Mouse (Mus musculus): ENCODE measurements around the gene Gm9887.
"Not testable (repeated sequence)": the region's sequence is repeated elsewhere in the genome, so short reads cannot be mapped to it uniquely, and the experiment has no call there.

Gm9887 gene

DNA sequence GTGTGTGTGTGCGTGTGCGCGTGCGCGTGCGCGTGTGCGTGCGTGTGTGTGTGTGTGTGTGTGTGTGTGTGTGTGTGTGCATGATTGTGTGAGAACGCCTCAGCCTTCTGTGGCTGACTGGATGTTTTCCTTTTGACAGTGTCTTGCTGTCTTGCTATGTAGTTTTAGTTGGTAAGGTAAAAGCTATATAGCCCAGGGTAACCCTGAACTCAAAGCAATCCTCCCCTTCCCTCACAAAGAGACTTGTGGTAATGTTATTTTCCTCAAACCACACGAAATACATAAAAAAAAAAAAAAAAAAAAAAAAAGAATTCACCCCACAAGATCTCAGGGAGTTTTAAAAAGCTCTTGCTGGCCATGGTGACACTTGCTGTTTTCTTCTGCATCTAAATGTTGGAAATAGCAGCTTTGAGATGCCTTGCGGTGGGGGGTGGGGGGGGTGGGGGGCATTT is 14.0 kb upstream of the Gm9887 start:
- DNase-seq (ENCODE audit: low spot score in 2 of 2): not testable (repeated sequence)

DNA sequence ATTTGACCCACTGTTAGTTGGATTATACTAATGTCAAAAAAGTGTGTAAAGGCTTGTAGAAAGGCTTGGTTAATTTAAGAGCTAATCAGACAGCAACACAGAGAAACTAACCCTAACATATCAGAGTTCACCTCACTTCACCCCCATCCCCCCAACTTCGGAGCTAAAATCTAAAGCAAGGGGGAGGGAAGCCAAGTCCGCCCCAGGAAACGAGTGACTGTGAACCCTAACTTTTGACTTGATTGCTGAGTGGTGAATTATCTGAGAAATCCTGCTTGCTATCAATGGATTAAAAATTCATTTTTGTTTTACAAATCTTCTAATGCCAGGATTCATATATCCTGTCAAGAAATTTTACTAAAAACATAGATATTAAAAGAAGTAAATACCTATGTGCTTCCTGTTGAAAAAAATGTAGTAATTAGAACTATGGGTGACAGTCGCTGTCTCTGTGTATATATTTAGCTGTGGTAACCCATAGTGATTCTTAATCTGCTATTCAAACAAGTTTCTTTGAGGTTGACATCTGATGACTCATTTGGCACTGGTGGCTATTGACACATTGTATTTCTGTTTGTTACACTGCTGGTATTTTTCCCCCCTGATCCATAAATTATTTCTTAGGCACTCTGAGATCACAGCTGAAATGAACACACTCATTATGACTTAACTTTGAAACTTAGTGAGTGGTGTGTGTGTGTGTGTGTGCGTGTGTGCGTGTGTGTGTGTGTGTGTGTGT is 13.5 kb upstream of the Gm9887 start:
- DNase-seq (ENCODE audit: low spot score in 2 of 2): no peak

DNA sequence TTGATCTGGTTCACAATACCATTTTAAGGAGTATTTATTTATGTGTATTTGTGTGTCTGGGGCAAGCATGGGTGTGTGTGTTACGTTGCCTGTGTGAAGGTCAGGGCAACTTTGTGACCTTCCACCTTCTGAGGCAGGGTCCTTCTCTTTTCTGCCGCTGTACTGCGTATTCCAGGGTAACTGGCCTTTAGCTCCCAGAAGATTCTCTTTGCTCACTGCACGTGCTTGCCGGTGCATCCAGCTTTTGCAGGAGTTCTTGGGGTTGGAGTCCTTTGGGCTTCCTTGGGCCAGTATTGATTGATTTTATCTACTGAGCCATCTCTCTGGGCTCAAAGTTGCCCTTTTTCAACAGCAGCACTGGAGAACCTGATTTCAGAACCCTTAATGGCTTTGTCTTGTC is 12.3 kb upstream of the Gm9887 start:
- DNase-seq (ENCODE audit: low spot score in 2 of 2): no peak

DNA sequence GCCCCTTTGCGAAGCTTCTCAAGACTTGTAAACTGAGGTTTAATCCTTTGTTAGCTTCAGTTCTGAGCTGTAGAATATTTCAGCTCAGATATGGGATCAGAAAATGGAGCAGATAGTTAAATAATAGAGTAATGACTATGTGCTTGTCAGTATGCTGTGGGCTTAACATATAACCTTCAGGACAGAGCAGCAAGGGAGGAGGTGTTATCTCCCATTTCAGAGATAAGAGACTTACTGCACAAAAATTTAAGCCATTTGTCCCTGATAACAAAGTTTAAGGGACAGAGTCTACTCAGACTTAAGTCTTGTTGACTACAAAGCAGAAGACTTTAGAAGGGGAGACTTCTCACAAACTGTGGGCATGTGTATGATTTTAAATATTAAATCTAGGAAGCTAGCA is 10.6 kb upstream of the Gm9887 start:
- DNase-seq (ENCODE audit: low spot score in 2 of 2): no peak

DNA sequence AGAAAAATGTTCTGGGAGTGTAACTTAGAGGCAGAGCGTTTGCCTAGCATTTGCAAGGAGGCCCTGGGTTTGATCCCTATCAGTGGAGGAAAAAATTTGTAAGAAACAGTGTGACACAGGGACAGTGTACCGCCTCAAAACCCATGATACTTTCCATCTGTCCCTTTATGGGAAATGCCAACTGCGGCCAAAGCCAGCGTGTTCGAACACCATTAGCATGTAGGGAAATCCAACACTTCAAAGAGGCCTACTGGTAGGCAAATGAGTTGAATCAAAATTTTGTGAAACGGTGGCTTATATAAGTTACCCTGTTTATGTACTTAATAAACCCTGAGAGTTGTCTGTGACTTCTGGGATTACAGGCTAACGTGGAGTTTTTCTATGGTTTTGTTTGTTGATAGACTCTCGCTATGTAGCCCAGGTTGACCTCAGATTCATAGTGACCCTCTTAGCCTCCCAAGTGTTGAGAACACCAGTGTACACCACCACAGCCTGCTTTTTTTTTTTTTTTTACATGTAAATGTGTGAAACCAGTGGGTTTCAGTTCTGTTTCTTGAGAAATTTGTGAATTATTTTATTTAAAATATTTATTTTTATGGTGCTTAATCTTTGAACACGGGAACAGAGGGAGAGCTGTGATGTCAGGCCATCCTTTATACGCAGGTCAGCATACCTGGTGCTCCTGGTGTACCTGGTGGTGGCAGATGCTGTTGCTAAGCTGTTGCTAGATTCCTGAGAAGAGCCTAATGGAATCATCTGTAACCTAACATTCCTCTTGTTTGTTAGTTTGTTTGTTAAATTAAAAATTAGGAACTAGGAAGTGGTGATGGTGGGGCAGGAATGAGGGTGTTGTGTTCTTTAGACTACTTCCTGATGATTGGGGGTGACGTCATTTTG is 6.5 kb upstream of the Gm9887 start:
- no peak for DNase-seq (ENCODE audit: low spot score in 2 of 2)

DNA sequence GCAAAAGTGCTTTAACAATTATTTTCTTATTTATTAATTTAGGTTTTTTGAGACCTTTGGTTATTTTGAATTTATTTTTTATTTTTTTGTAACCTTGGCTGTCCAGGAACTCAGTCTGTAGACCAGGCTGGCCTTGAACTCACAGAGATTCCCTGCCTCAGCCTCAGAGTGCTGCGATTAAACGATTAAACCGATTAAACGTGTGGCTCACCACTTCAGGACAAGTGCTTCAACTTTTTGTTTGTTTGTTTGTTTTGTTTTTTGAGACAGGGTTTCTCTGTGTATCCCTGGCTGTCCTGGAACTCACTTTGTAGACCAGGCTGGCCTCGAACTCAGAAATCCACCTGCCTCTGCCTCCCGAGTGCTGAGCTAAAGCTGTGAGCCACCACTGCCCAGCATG is 5.4 kb upstream of the Gm9887 start:
- DNase-seq (ENCODE audit: low spot score in 2 of 2): not testable (repeated sequence)

DNA sequence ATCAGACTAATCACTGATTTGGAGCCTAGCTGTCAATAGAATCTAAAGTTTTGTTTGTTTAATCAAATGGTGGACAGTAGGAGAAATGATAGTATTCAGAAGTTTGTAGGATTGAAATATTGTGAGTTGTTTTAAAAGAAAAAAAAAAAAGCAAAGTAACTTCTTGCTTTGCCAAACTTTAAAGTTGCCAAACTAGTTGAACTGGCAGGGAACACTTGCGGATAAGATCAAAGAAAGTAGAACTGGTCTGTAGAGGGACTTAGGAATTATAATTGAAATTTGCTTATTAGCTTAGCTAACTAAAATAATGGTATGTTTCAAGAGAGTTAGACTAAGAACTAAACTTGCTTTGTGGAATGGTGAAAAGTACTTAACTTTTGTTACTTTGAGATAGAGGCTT is 4.9 kb upstream of the Gm9887 start:
- no peak for DNase-seq (ENCODE audit: low spot score in 2 of 2)

DNA sequence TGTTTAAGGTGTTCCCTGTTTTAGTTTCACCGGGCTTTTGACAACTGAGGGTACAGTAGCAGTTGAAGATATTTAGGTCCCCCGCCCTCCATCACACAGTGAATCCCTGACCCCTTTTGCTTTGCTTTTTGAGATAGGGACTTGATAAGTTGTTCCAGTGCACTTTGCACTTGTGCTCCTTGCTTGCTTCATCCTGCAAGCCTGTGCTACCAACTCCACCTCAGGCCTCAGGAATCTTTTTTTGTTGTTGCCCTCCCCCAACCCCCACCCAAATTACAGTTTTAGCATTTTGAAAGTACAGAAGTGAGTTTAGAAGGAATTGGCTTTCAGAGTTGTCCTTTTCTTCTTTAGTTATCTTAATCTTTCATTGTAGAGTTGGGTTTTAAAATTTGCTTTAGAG is 3.9 kb upstream of the Gm9887 start:
- no peak for DNase-seq (ENCODE audit: low spot score in 2 of 2)

DNA sequence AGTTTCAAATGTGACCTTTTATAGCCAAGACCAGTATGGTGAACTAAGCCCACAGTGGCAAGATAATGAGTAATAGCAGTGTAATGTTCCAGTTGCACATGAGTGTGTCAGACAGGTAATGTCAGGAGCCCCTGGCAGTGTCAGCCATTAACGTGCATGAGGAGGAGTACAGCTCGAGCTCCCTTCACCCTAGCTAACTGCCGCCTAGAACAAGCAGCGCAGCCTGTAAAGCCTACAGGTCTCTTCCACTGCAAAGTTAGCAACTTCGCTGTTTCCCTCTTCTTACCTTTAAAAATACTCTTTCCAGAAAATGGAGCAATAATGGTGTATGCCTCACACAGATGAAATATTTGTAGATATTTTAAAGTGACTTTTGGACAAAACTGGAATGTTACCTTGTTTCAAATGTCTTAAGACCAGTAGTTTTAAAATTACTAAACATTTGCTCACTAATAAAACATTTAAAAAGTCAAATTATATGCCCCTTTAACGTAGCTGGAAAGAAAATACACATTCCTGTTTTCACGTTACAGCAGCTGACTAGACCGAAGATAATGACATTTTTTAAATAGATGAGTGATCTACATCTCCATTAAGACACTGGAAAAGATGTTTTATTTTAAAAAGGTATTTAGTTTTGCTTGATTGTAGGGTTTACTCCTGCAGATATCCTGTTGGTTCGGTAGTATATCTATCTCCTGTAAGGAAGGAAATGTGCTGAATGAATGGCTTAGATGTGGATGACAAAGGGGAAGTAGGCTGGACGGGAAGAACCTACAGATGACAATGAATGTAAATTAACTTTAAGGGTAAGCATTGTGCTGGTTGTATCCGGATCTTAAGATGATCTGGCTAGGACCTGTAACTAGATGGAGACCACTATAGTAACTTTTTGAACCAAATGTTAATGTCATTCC is 1.9 kb upstream of the Gm9887 start:
- no peak for DNase-seq (ENCODE audit: low spot score in 2 of 2)

DNA sequence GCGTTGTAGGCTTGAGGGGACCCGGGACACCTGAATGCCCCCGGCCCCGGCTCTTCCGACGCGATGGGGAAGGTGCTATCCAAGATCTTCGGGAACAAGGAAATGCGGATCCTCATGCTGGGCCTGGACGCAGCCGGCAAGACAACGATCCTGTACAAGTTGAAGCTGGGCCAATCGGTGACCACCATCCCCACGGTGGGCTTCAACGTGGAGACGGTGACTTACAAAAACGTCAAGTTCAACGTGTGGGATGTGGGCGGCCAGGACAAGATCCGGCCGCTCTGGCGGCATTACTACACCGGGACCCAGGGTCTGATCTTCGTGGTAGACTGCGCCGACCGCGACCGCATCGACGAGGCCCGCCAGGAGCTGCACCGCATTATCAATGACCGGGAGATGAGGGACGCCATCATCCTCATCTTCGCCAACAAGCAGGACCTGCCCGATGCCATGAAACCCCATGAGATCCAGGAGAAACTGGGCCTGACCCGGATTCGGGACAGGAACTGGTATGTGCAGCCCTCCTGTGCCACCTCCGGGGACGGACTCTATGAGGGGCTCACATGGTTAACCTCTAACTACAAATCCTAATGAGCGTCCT is 573 bp upstream of the Gm9887 start:
- DNase-seq (ENCODE audit: low spot score in 2 of 2): peak in 1 of 2 experiments; percentile 36

DNA sequence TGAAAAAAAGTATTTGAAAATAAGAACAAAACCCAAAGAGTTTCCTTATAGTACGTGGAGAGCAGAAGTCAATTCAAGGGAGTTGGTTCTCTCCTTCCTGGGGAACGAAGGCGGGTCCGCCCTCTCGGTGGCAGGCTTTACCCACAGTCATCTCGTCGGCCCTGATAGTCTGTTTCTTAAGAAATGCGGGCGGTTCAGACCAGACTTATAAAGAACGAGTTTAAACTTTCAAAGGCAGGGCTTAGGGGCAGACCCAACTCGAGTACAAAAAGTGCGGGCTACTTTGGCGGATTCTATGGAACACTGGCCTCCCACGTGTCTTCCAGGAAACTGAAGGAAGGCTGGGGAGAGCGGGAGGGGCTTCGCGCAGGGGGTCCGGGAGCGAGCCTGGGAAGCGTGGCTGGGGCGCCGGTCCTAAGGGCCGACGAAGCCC is 821 bp downstream of the Gm9887 start:
- peak; percentile 59 to 69 for DNase-seq (ENCODE audit: low spot score in 2 of 2)

DNA sequence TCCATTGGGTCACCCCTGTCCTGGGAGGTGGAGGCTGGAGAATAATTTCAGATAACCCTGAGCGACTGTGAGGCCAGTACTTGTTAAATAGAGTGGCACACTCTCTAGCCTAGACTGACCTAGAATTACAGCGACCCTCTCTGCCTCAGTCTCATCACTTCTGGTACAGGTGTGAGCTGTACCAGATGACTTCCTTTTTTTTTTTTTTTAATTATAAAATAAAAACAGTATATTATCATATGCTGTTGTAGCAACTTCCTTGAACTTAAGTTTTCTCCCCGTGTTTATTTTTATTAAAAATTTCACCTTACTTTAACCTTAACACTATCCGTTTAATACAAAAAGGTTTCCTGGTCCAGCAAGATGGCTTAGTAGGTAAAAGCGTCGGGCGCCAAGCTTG is 1.3 kb downstream of the Gm9887 start:
- DNase-seq (ENCODE audit: low spot score in 2 of 2): no peak

DNA sequence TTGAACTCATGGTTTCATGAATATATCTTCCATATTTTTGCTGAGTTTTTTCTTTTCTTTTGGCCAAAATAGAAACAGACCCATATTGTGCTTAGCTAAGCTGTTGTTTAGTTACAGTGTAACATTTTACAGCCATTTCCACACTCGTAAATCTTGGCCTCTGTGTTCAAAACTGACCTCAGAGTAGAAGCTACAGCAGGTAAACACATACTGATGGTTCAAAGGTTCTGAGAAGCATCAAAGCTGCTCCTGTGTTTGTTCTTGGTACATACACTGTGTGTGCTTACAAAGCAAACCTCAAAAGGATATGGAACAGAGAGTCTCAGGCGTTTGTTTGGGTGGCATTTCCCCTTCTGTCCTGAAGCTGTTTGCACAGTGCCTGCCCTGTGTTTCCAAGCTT is 4.7 kb downstream of the Gm9887 start:
- DNase-seq (ENCODE audit: low spot score in 2 of 2): no peak

DNA sequence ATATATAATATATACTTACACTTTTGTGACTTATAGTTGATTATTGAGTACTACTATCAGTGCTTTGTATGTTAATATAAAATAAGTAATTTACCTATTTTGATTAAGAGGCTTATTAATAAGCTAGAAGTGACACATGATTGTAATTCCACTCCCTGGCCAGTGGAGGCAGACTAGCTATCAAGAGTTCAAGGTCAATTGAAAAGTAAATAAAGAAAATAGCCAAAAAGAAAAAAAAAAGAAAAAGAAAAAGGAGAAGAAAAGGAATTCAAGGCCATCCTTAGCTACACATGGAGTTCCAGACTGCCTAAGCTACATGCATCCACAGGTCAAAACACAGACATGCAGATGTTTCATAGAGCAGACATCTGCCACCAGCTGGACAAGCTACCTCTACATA is 5.8 kb downstream of the Gm9887 start:
- DNase-seq (ENCODE audit: low spot score in 2 of 2): no peak

DNA sequence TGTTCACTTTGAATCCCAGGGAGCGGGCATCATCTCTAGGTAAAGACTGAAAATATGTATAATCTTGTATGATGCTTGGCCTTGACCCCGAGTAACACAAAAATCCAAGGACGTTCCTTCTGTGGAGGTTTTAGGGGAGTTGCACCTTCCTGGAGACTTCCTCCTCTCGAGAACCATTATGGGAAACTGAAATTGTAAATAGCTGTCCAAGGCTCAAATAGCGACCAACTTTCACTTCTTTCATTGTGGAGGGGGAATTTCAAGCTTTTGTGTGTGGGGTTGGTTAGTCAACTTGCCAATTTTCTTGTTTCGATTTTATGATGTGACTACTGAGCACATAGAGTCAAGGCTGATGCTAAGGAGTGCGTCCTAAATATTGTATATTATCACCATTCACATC is 6.5 kb downstream of the Gm9887 start:
- no peak for DNase-seq (ENCODE audit: low spot score in 2 of 2)

DNA sequence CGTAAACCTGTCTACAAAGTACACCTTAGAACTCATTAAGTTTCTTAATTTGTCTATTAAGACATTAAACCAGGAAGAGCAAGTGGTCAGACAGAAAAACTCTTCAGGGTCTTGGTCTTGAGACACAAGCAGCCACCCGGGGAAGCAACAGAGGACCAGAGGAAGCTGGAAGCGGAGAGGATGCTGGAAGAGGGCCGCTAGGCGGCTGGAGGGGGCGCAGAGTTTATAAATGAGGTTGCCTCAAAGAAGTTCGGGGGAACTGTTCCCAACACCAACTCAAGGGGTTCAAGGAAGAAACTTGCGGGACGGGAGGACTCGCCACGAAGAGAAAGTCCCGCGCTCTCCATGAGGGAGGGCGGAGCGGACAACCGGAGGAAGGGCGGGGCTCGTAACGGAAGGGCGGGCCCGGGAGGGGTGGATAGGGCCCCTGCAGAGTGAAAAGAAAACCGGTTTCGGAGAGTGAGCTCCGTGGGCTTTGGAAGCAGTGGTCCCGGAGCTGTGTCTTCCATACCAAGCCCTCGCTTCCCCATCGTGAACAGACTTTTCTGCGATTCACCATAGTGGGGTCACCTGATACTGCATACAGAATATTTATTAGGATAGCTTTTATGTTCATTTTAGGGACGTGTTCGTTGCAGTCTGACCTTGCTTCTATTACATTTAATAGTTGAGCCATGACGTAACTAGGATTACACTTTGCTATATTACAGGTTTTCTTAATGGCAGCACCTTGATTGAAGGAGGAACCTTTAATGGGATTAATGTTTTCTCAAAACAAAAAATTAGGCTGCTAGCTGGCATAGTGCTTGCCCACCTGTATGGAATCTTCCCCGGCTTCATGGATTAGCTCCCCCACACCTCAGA is 8.1 kb downstream of the Gm9887 start:
- DNase-seq (ENCODE audit: low spot score in 2 of 2): peak; percentile 74 to 78

DNA sequence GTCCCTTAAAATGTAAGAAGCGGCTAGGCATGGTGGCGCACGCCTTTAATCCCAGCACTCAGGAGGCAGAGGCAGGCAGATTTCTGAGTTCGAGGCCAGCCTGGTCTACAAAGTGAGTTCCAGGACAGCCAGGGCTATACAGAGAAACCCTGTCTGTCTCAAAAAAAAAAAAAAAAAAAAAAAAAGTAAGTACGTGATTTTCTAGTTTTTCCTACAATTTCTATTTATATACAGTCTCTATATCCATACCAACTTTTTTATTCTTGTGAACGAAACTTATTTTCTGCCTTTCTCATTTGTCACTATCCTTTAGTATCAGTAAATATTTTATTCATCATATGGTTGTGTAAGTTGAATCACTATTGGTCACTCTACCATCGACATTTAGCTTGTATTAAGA is 9.1 kb downstream of the Gm9887 start:
- DNase-seq (ENCODE audit: low spot score in 2 of 2): not testable (repeated sequence)

DNA sequence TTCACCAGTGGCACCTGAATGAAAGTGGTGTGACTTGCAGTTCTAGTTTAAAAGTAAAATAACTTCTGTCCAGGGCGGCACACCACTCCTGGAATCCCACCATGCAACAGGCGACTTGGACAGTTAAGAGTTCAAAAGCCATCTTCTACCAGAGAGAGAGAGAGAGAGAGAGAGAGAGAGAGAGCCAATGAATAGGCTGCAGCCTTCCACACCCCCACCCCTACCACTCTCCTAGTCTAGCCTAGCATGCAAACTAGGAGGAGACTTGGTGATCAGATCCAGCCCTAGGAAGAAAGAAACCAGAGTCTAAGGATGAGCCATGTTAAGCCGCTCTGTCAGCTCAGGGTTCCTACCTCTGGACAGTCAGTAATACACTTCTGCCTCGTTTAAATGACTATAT is 9.9 kb downstream of the Gm9887 start:
- no peak for DNase-seq (ENCODE audit: low spot score in 2 of 2)

DNA sequence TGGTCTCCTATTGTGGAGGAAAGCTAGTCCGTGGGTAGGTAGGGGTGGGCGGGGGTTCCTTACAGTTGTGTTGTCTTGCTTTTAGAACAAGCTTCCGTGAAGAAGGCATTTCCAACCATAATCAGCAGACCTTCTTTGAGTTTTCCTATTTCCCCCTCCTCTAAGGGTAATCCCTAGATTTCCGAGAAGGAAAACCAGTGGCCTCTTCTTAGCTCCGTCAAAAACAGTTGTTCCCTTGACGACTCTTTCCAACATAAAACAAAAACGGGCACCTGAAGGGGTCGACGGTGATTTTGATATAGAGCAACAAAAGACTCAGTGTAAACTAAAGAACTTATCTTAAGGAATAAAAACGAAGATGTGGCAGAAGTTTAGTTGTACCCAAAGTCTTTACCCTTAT is 10.3 kb downstream of the Gm9887 start:
- no peak for DNase-seq (ENCODE audit: low spot score in 2 of 2)

Measured in spleen, postnatal 14 days (tissue).